Mouse (Mus musculus): ENCODE results near the gene Prkce. TPM values are rescaled to one million over a fixed set of nuclear protein-coding genes. Genes with fewer than 3 reads are reported as not detected.

The Prkce gene
- polyA plus RNA-seq, 1 experiment from 2014 or later = 2.0 TPM

GRCm38 (mm10) chr17:86286747-86287271 is 119.2 kb downstream of the Prkce start:
- no peaks in the 10 kb centered on the region for H3K9me3 ChIP-seq (ENCODE audit: low read length)
- ATAC-seq (peak; percentile 77), DNase-seq (peak; percentile 63)
- no peaks in the 10 kb centered on the region for H3K36me3 ChIP-seq (replicated peaks; ENCODE audit: insufficient read depth, low read length)
- no peak for TF ChIP-seq CTCF (IDR thresholded peaks at IDR 0.05; ENCODE audit: low read depth)
- WGBS (ENCODE audit: insufficient replicate concordance) = 46% methylated on average over 7 of the region's 7 CpGs
- H3K4me3 ChIP-seq (ENCODE audit: low read depth, low read length) = no peak overlapping the region
- no peak overlapping the region for H3K9ac ChIP-seq (replicated peaks)
- peaks cover 14% of the 10 kb centered on the region for H3K4me1 ChIP-seq (ENCODE audit: insufficient read depth)
- 0 out of 2 replicates have a peak overlapping the region, but pooled peaks have one; percentile 22 for H3K27ac ChIP-seq (ENCODE audit: low read depth)
- no peaks in the 10 kb centered on the region for H3K27me3 ChIP-seq (ENCODE audit: insufficient read depth, low read length)
- no peak overlapping the region for H3K4me2 ChIP-seq (ENCODE audit: low read depth, low read length)

GRCm38 (mm10) chr17:86292711-86293110 is 125.1 kb downstream of the Prkce start:
- Histone ChIP-seq H3K4me1 (ENCODE audit: insufficient read depth) (peaks cover 9% of the 10 kb centered on the region), H3K4me3 (ENCODE audit: low read depth, low read length) (no peak overlapping the region), H3K9ac (replicated peaks) (no peak overlapping the region), H3K36me3 (replicated peaks; ENCODE audit: insufficient read depth, low read length) (no peaks in the 10 kb centered on the region), H3K27me3 (ENCODE audit: insufficient read depth, low read length) (no peaks in the 10 kb centered on the region), H3K9me3 (ENCODE audit: low read length) (no peaks in the 10 kb centered on the region), H3K4me2 (ENCODE audit: low read depth, low read length) (peak overlapping the region; percentile 49; the same call in 1 of the 2 replicates), H3K27ac (ENCODE audit: low read depth) (no peak overlapping the region)
- WGBS (ENCODE audit: insufficient replicate concordance) = 70% methylated on average over 6 of the region's 6 CpGs
- DNase-seq (no peak), ATAC-seq (no peak)
- no peak for TF ChIP-seq CTCF (IDR thresholded peaks at IDR 0.05; ENCODE audit: low read depth)
- TF ChIP-seq EP300 (IDR thresholded peaks at IDR 0.05; ENCODE audit: low read depth) = no peak

GRCm38 (mm10) chr17:86293247-86293744 is 125.7 kb downstream of the Prkce start:
- Histone ChIP-seq H3K4me1 (ENCODE audit: insufficient read depth) (peaks cover 9% of the 10 kb centered on the region), H3K9ac (replicated peaks) (no peak overlapping the region), H3K27me3 (ENCODE audit: insufficient read depth, low read length) (no peaks in the 10 kb centered on the region), H3K4me2 (ENCODE audit: low read depth, low read length) (peak overlapping the region; percentile 49), H3K4me3 (ENCODE audit: low read depth, low read length) (peak overlapping the region; percentile 14; the same call in 1 of the 2 replicates), H3K9me3 (ENCODE audit: low read length) (no peaks in the 10 kb centered on the region), H3K27ac (ENCODE audit: low read depth) (no peak overlapping the region), H3K36me3 (replicated peaks; ENCODE audit: insufficient read depth, low read length) (no peaks in the 10 kb centered on the region)
- TF ChIP-seq EP300 (IDR thresholded peaks at IDR 0.05; ENCODE audit: low read depth) = no peak
- peak; percentile 73 for TF ChIP-seq CTCF (IDR thresholded peaks at IDR 0.05; ENCODE audit: low read depth)
- ATAC-seq (peak; percentile 82), DNase-seq (peak; percentile 77)
- WGBS (ENCODE audit: insufficient replicate concordance) = 18% methylated on average over 10 of the region's 10 CpGs

- no peaks in the 10 kb centered on the region for H3K27me3 ChIP-seq (ENCODE audit: insufficient read depth, low read length)
- no peaks in the 10 kb centered on the region for H3K36me3 ChIP-seq (replicated peaks; ENCODE audit: insufficient read depth, low read length)
- no peak overlapping the region for H3K4me2 ChIP-seq (ENCODE audit: low read depth, low read length)
- DNase-seq = no peak
- no peaks in the 10 kb centered on the region for H3K9me3 ChIP-seq (ENCODE audit: low read length)
- peaks cover 18% of the 10 kb centered on the region; the same call in 1 of the 2 replicates for H3K4me1 ChIP-seq (ENCODE audit: insufficient read depth)
- H3K9ac ChIP-seq (replicated peaks) = no peak overlapping the region
- ATAC-seq = no peak
- H3K4me3 ChIP-seq (ENCODE audit: low read depth, low read length) = no peak overlapping the region
- no peak overlapping the region for H3K27ac ChIP-seq (ENCODE audit: low read depth)
- WGBS (ENCODE audit: insufficient replicate concordance) = 74% methylated on average over 3 of the region's 3 CpGs
- TF ChIP-seq CTCF (IDR thresholded peaks at IDR 0.05; ENCODE audit: low read depth) (no peak), EP300 (IDR thresholded peaks at IDR 0.05; ENCODE audit: low read depth) (no peak)
These were observed 132.0 kb downstream of the Prkce start for GRCm38 (mm10) chr17:86299576-86299975.

GRCm38 (mm10) chr17:86300774-86301595 is 133.4 kb downstream of the Prkce start:
- peak overlapping the region; percentile 77 for H3K4me2 ChIP-seq (ENCODE audit: low read depth, low read length)
- H3K4me1 ChIP-seq (ENCODE audit: insufficient read depth) = peaks cover 18% of the 10 kb centered on the region; the same call in 1 of the 2 replicates
- WGBS (ENCODE audit: insufficient replicate concordance) = 21% methylated on average over 22 of the region's 22 CpGs
- peak; percentile 86 for ATAC-seq
- H3K9ac ChIP-seq (replicated peaks) = peak overlapping the region; percentile 54
- no peaks in the 10 kb centered on the region for H3K27me3 ChIP-seq (ENCODE audit: insufficient read depth, low read length)
- TF ChIP-seq CTCF (IDR thresholded peaks at IDR 0.05; ENCODE audit: low read depth) (no peak; the same call in 1 of the 2 replicates), EP300 (IDR thresholded peaks at IDR 0.05; ENCODE audit: low read depth) (peak; percentile 91)
- peak overlapping the region; percentile 91 for H3K27ac ChIP-seq (ENCODE audit: low read depth)
- H3K4me3 ChIP-seq (ENCODE audit: low read depth, low read length) = peak overlapping the region; percentile 38
- no peaks in the 10 kb centered on the region for H3K9me3 ChIP-seq (ENCODE audit: low read length)
- no peaks in the 10 kb centered on the region for H3K36me3 ChIP-seq (replicated peaks; ENCODE audit: insufficient read depth, low read length)
- peak; percentile 73 for DNase-seq

- DNase-seq = no peak
- no peaks in the 10 kb centered on the region for H3K36me3 ChIP-seq (replicated peaks; ENCODE audit: insufficient read depth, low read length)
- no peak overlapping the region for H3K4me3 ChIP-seq (ENCODE audit: low read depth, low read length)
- H3K27ac ChIP-seq (ENCODE audit: low read depth) = peak overlapping the region; percentile 91
- ATAC-seq = no peak
- peaks cover 18% of the 10 kb centered on the region; the same call in 1 of the 2 replicates for H3K4me1 ChIP-seq (ENCODE audit: insufficient read depth)
- H3K9me3 ChIP-seq (ENCODE audit: low read length) = no peaks in the 10 kb centered on the region
- no peak overlapping the region for H3K4me2 ChIP-seq (ENCODE audit: low read depth, low read length)
- H3K9ac ChIP-seq (replicated peaks) = no peak overlapping the region
- no peak for TF ChIP-seq EP300 (IDR thresholded peaks at IDR 0.05; ENCODE audit: low read depth)
- TF ChIP-seq CTCF (IDR thresholded peaks at IDR 0.05; ENCODE audit: low read depth) = no peak
- no peaks in the 10 kb centered on the region for H3K27me3 ChIP-seq (ENCODE audit: insufficient read depth, low read length)
- WGBS (ENCODE audit: insufficient replicate concordance) = 79% methylated on average over 11 of the region's 11 CpGs
These were observed 134.7 kb downstream of the Prkce start for GRCm38 (mm10) chr17:86302266-86302665.
